Mouse (Mus musculus): ENCODE results near the gene Lrp2bp. TPM values are rescaled to one million over a fixed set of nuclear protein-coding genes. Genes with fewer than 3 reads are reported as not detected.

Gene Lrp2bp
- polyA plus RNA-seq, 1 experiment: 0.17 TPM

DNA sequence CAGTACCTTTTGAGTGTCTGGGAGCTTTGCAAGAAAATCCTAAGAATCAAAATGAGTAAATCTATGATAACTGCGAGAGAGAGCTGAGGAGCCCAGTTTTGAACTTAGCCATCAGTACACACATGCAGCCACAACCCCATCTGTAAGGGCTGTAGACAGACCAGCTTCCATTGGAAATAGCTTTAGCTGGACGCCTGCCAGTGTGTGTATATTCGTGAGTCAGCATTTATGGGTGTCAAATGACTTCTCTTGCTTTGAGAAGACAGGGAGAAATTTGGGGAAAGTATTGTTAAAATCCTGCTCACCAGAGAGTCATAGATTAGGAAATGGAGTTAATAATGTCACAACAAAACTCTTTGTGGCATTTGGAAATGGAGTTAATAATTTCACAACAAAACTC, 12.4 kb upstream of the Lrp2bp start:
- WGBS: 57% methylated on average over 3 of the region's 3 CpGs

DNA sequence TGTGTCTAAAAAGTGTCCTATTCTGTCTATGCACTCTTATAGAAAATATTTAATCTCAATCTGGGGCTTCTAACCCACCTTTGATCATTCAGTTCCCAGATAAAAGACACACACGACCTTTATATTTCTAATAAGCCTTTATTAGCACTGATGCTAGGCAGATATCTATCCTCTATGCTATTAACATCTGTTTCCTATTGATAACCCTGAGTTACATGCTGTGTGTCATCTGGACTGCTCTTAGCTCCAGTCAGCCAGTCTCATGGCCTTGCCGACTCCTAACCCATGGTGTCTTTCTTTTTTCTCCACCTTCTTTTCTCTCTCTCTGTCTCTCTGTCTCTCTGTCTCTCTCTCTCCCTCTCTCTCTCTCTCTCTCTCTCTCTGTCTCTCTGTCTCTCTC, 10.9 kb upstream of the Lrp2bp start:
- WGBS: 78% methylated on average over 2 of the region's 2 CpGs
- TF ChIP-seq POLR2A (IDR thresholded peaks at IDR 0.05; ENCODE audit: low read depth, low read length) (no peak), CTCF (conservative IDR thresholded peaks at IDR 0.05; ENCODE audit: insufficient read depth, insufficient read length, low read depth, low read length) (no peak)
- no peak overlapping the region for H3K4me3 ChIP-seq (ENCODE audit: insufficient read depth, low read depth, low read length)
- no peaks in the 10 kb centered on the region for H3K4me1 ChIP-seq (ENCODE audit: control insufficient read depth, insufficient read depth, low read length)
- H3K27me3 ChIP-seq (replicated peaks; ENCODE audit: control insufficient read depth, insufficient read depth, low read length): no peaks in the 10 kb centered on the region
- peaks cover 8% of the 10 kb centered on the region for H3K36me3 ChIP-seq (ENCODE audit: control insufficient read depth, insufficient read depth, low read length)
- DNase-seq: no peak
- H3K27ac ChIP-seq (ENCODE audit: insufficient read depth, low read depth, low read length): no peak overlapping the region

More for the DNA sequence above, 12.4 kb upstream of the Lrp2bp start:
- Histone ChIP-seq H3K36me3 (ENCODE audit: control insufficient read depth, insufficient read depth, low read length) (peaks cover 8% of the 10 kb centered on the region), H3K27ac (ENCODE audit: insufficient read depth, low read depth, low read length) (no peak overlapping the region), H3K27me3 (replicated peaks; ENCODE audit: control insufficient read depth, insufficient read depth, low read length) (no peaks in the 10 kb centered on the region), H3K4me1 (ENCODE audit: control insufficient read depth, insufficient read depth, low read length) (no peaks in the 10 kb centered on the region), H3K4me3 (ENCODE audit: insufficient read depth, low read depth, low read length) (no peak overlapping the region)
- no peak for DNase-seq
- TF ChIP-seq POLR2A (IDR thresholded peaks at IDR 0.05; ENCODE audit: low read depth, low read length) (no peak), CTCF (conservative IDR thresholded peaks at IDR 0.05; ENCODE audit: insufficient read depth, insufficient read length, low read depth, low read length) (no peak)

DNA sequence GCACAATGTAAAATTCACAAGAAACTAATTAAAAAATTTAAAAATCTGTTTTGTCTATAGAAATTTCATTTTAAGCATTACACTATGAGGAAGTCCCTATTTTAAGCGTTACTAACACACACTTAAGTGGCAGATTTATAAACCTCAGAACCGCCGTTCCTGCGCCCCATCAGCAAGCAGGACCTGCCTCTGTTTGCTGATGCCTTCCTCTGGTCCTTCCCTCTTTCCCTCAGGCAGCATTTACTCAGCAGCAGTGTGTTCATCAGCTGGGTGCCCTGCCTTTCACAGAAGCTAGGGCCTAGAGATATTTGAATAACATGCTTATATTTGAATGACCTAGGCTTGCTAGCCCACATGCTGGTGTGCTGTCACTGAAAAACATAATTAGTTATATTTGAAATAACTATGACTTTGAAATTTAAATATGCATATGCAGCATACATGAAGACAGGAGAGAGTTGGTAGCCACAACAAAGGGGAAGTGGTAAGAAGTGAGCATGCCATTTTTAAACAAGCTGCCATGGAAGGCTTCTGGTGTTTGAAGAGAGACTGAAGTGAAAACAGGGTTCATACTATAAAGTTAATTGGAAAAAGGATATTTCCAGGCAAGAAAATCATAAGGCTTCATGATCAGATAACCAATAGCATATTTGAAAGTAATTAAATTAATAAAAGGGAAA, 8.3 kb upstream of the Lrp2bp start:
- DNase-seq: no peak
- Histone ChIP-seq H3K27ac (ENCODE audit: insufficient read depth, low read depth, low read length) (no peak overlapping the region), H3K4me1 (ENCODE audit: control insufficient read depth, insufficient read depth, low read length) (no peaks in the 10 kb centered on the region), H3K4me3 (ENCODE audit: insufficient read depth, low read depth, low read length) (no peak overlapping the region), H3K36me3 (ENCODE audit: control insufficient read depth, insufficient read depth, low read length) (peaks cover 5% of the 10 kb centered on the region; the same call in 1 of the 2 replicates), H3K27me3 (replicated peaks; ENCODE audit: control insufficient read depth, insufficient read depth, low read length) (no peaks in the 10 kb centered on the region)
- WGBS: 92% methylated on average over 4 of the region's 4 CpGs
- TF ChIP-seq POLR2A (IDR thresholded peaks at IDR 0.05; ENCODE audit: low read depth, low read length) (no peak), CTCF (conservative IDR thresholded peaks at IDR 0.05; ENCODE audit: insufficient read depth, insufficient read length, low read depth, low read length) (no peak)

DNA sequence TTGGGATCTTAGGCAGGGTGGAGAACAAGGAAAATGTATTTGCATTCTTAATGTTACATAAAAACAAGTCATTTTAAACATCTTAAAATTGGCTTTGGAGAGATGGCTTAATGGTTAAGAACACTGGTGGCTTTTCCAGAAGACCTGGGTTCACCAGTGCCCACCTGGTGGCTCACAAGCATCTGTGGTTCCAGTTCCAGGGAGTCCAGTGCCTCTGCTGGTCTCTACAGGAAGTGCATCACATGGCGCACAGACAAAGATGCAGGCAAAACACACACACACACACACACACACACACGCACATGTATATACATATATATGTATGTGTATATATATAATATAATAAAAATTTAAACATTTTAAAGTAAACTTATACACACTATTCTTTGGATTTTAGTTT, 5.0 kb upstream of the Lrp2bp start:
- H3K27ac ChIP-seq (ENCODE audit: insufficient read depth, low read depth, low read length): no peak overlapping the region
- 99% methylated on average over 2 of the region's 2 CpGs for WGBS
- no peak for DNase-seq
- TF ChIP-seq POLR2A (IDR thresholded peaks at IDR 0.05; ENCODE audit: low read depth, low read length) (no peak), CTCF (conservative IDR thresholded peaks at IDR 0.05; ENCODE audit: insufficient read depth, insufficient read length, low read depth, low read length) (peak; percentile 45; the same call in 1 of the 2 replicates)
- H3K36me3 ChIP-seq (ENCODE audit: control insufficient read depth, insufficient read depth, low read length): peaks cover 7% of the 10 kb centered on the region; the same call in 1 of the 2 replicates
- no peak overlapping the region for H3K4me3 ChIP-seq (ENCODE audit: insufficient read depth, low read depth, low read length)
- H3K27me3 ChIP-seq (replicated peaks; ENCODE audit: control insufficient read depth, insufficient read depth, low read length): no peaks in the 10 kb centered on the region
- H3K4me1 ChIP-seq (ENCODE audit: control insufficient read depth, insufficient read depth, low read length): 0 out of 2 replicates have a peak, but pooled peaks cover 1% of the 10 kb centered on the region

DNA sequence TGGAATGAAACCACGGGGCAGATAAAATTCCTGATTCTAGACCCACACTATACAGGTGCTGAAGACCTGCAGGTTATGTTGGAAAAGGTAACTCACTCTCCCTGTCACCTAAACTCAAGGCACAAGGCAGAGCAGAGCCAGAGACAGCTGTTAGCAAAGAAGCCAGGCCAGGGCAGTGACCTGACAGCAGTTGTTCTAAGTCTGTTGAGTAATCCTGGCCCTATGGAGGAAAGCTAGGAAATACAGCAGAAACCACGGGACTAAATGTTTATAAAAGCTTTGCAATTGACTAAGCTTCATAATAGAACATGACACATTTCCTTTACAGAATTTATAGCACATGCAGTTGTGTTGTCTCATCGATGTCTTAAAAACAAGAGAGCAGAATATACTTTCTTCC, 3.5 kb upstream of the Lrp2bp start:
- peaks cover 5% of the 10 kb centered on the region; the same call in 1 of the 2 replicates for H3K36me3 ChIP-seq (ENCODE audit: control insufficient read depth, insufficient read depth, low read length)
- no peak for DNase-seq
- TF ChIP-seq CTCF (conservative IDR thresholded peaks at IDR 0.05; ENCODE audit: insufficient read depth, insufficient read length, low read depth, low read length) (no peak), POLR2A (IDR thresholded peaks at IDR 0.05; ENCODE audit: low read depth, low read length) (no peak)
- H3K27me3 ChIP-seq (replicated peaks; ENCODE audit: control insufficient read depth, insufficient read depth, low read length): no peaks in the 10 kb centered on the region
- H3K4me3 ChIP-seq (ENCODE audit: insufficient read depth, low read depth, low read length): no peak overlapping the region
- H3K4me1 ChIP-seq (ENCODE audit: control insufficient read depth, insufficient read depth, low read length): peaks cover 7% of the 10 kb centered on the region; the same call in 1 of the 2 replicates
- 74% methylated on average over 3 of the region's 3 CpGs for WGBS
- H3K27ac ChIP-seq (ENCODE audit: insufficient read depth, low read depth, low read length): no peak overlapping the region

DNA sequence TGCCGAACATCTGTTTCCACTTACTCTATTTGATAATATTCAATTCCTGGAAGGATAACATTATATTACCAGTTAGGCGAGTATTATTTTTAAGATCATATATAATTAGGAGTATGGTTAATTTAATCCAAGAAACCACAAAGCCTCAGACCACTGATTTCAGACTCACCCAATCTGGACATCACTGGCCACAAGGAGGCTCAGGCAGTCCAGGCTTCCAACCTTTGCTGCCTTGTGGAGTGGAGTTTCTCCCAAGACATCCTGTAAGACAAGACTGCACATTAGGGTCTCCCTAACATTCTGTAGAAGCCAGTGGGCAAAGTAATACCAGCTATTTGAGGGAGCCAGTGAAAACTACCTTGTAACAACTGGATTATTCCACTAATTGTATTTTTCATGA, 875 bp upstream of the Lrp2bp start:
- WGBS: 82% methylated on average over 2 of the region's 2 CpGs
- H3K36me3 ChIP-seq (ENCODE audit: control insufficient read depth, insufficient read depth, low read length): peaks cover 5% of the 10 kb centered on the region; the same call in 1 of the 2 replicates
- H3K27ac ChIP-seq (ENCODE audit: insufficient read depth, low read depth, low read length): no peak overlapping the region
- TF ChIP-seq CTCF (conservative IDR thresholded peaks at IDR 0.05; ENCODE audit: insufficient read depth, insufficient read length, low read depth, low read length): peak; percentile 26; the same call in 1 of the 2 replicates
- TF ChIP-seq POLR2A (IDR thresholded peaks at IDR 0.05; ENCODE audit: low read depth, low read length): no peak
- DNase-seq: no peak
- H3K4me3 ChIP-seq (ENCODE audit: insufficient read depth, low read depth, low read length): no peak overlapping the region
- peaks cover 7% of the 10 kb centered on the region; the same call in 1 of the 2 replicates for H3K4me1 ChIP-seq (ENCODE audit: control insufficient read depth, insufficient read depth, low read length)
- H3K27me3 ChIP-seq (replicated peaks; ENCODE audit: control insufficient read depth, insufficient read depth, low read length): no peaks in the 10 kb centered on the region
